Mouse (Mus musculus) liver, embryonic 14.5 days (tissue): ENCODE results near the gene Vps54.

Source experiments
- CTCF ChIP-seq: IDR thresholded peaks from 2 replicates; pipeline ENCODE4 v1.5.1; 2016; ENCODE audit warnings: antibody characterized with exemption, low read depth, control low read depth
- EP300 ChIP-seq: IDR thresholded peaks from 2 replicates; pipeline ENCODE4 v1.6.1; 2016; ENCODE audit warnings: antibody characterized with exemption, low read depth

- TF ChIP-seq CTCF (no peak), EP300 (no peak)
These were observed 124.3 kb downstream of the Vps54 start for GRCm38 (mm10) chr11:21363144-21363940.
